Mouse (Mus musculus) ES-E14 (cell line): Measurements from ENCODE around the gene Galnt14.

Source experiments
- CHD2 ChIP-seq: IDR thresholded peaks from 2 replicates; pipeline ENCODE4 v1.6.1; 2014; ENCODE audit warnings: mild to moderate bottlenecking, low read depth, low read length, inconsistent platforms
- HCFC1 ChIP-seq: IDR thresholded peaks from 2 replicates; pipeline ENCODE4 v1.6.1; 2012; ENCODE audit warnings: low read length, inconsistent platforms, borderline replicate concordance; ENCODE audit not compliant: insufficient read depth
- MAFK ChIP-seq: IDR thresholded peaks from 2 replicates; pipeline ENCODE4 v1.6.1; 2014; ENCODE audit warnings: mild to moderate bottlenecking, low read depth, low read length, inconsistent platforms; ENCODE audit not compliant: insufficient read depth
- ZC3H11A ChIP-seq: IDR thresholded peaks from 2 replicates; pipeline ENCODE4 v1.6.1; 2012; ENCODE audit warnings: low read depth, mild to moderate bottlenecking, inconsistent platforms, low read length, borderline replicate concordance
- ZNF384 ChIP-seq: IDR thresholded peaks from 2 replicates; pipeline ENCODE4 v1.6.1; 2012; ENCODE audit warnings: low read depth, low read length, inconsistent platforms

GRCm38 (mm10) chr17:73592081-73592480, 118.2 kb downstream of the Galnt14 start:
- TF ChIP-seq ZC3H11A = no peak
- TF ChIP-seq HCFC1 = no peak
- TF ChIP-seq ZNF384 = no peak
- no peak for TF ChIP-seq MAFK
- no peak for TF ChIP-seq CHD2
